Mouse (Mus musculus): ENCODE results near the gene Pik3c2g.

DNA sequence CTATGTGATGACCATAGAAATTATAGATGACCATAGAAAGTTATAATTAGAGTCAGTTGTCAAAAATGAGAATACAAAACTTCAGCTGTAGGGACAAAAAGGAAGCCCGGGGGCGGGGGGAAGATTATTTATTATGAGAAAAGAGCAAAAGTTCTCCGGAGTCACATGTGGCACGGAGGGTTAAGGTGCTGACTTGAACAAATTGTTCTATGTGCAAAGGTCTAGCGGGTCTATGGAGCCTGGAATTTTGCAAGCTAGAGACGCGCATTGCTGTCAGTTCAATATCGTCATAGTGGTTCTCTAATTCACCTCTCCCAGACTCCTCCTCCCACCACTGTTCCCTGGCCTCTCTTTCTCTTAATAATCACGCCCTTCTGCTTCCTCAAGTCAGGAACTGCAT lies 2.8 kb downstream of the Pik3c2g start:
- TF ChIP-seq CTCF (IDR thresholded peaks at IDR 0.05; ENCODE audit: borderline replicate concordance, control insufficient read depth, extremely low read depth, insufficient read depth, low read length, poor library complexity), result no peak
- TF ChIP-seq POLR2A (IDR thresholded peaks at IDR 0.05; ENCODE audit: control insufficient read depth, extremely low read depth, insufficient read depth, low read length, poor library complexity), result no peak

Data from thymus, adult 2 months (tissue).